Mouse (Mus musculus): ENCODE data around the gene Magoh.
A peak's percentile ranks its signal among the peaks of the same experiment; 100 is the strongest.

Magoh gene

DNA sequence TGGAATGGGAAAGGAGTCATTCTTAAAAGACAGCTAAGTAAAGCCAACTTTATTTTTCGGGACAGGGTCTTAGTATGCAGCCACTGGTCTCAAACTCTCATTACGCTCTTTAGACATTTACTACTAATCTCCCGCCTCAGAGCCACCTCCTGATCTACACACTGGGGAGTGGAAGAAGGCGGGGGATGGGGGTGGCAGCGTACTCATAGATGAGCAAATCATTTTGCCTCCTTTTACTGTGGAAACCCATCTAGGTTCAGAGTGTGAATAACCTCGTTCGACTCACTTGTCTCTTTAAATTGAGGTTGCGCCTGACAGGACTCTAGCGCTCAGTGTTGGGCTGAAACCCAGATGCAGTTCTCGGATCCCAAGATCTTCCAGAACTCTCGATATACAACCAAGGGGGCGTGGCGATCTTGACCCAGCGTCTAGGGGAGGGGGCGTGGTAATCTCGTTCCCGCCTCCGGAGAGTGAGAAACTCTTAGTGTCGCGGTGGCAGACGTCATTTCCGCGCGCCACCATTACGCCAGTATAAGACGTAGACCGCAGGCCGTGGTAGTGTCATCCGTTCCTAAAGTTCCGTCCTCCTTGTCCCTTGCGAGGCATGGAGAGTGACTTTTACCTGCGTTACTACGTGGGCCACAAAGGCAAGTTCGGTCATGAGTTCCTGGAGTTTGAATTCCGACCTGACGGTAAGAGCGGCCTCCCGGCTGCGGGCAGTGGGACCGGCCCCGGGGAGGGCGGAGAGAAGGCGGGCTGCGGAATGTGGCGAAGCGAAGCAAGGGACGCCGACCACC lies at the start of gene Magoh:
TSS of gene Magoh (plus strand) at position 502 of the 797 bp plus-strand sequence.
- DNase-seq, result peak; percentile 100

DNA sequence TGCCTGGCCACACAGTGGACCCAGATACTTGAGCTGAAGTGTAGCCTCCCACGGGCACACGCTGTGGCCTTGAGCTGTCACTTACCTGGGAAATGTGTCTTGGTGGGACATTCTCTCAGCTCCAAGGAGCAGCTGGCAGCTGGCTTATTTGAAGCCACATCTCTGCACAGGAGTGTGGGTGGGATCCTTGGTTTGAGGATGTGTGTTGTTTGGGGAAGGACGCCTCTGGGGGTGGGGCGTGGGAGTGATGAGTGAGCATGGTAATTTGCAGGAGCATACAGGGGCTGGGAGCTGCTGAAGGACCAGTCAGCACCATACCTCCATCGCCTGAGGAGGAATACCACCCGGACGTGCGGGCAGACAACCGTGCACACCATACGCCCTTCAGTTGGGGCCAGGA lies 49.4 kb upstream of the Magoh start:
- DNase-seq, result no peak

DNA sequence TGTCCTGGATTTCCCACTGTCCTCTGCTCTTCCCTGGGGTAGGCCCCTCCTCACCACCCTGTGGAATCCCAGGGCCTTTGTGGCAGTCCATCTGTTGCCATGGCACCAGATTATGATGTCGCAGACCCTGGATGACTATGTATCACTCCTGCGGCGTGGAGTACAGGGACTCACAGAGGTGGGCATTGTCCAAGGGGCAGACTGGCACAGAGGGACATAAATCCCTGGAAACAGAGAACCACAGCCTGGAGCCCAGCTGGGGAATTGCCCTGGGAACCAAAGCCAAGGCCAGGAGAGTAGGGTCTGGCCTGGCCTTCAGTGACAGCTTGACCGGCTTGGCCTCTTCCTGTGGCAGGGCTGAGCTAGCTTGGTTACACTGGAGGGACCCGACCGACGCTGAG lies 48.7 kb upstream of the Magoh start:
- peak; percentile 57 for DNase-seq

DNA sequence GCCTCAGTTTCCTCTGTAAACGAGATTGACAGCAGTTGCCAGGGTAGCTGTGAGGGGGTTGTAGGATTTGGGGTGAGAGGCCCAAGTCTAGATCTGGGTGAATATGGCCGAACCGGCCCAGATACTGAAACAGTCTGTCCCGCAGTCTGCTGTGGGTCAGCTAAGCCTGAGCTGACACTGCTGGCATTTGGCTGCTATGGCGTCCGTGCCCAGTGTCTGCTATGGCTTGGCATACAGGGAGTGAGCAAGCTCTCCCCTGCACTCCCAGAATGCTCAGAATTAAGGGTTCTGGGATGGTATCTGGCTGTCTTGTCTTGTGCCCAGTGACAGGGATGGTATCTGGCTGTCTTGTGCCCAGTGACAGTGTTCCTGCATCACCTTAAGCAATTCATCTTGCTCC lies 47.9 kb upstream of the Magoh start:
- no peak for DNase-seq

DNA sequence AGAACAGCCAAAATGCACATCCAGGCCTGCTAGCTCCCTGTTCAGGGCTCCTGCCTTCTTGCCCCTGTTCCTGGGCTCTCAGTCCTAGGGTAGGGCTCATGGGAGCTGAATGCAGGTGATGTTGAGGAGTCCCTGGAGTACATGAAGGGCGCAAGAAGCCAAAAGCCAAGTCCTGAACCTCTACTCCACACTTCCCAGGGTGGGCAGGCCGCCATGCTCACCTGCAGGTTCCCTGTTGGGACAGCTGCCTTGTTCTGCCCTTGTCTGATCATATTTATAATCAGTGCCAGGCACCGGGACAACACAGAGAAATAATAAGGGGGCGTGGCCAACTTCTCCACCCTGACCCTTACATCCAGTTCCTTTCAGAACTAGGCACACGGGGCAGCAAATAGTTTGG lies 46.0 kb upstream of the Magoh start:
- no peak for DNase-seq

DNA sequence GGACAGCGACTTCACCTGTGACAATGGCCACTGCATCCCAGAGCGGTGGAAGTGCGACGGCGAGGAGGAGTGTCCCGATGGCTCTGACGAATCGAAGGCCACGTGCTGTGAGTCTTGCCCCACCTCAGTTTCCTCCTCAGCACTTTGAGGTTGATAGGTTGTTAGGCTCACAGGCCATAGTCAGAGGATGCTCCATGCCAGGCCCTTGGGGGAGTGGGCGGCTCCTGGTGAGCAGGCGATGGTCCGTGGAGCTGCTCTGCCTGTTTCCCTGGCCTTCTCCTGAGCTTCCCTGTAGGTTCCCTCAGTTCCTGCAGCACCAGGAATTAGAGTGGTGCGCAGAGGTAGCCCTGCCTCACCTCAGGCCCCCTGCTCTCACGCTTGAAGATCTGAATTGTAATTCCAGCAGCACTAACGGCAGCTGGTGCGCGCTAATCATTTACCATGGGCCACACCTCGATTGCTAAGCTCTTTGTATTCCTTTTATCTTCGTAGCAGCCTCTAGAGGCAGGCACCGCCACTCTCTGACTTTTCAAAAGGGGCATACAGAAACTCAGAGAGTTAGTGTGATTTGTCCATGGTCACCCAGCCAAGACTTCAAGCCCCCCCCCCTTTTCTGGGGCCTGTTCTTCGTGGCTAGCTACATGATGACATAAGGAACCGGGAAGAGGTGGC lies 44.8 kb upstream of the Magoh start:
- DNase-seq, result peak; percentile 52

DNA sequence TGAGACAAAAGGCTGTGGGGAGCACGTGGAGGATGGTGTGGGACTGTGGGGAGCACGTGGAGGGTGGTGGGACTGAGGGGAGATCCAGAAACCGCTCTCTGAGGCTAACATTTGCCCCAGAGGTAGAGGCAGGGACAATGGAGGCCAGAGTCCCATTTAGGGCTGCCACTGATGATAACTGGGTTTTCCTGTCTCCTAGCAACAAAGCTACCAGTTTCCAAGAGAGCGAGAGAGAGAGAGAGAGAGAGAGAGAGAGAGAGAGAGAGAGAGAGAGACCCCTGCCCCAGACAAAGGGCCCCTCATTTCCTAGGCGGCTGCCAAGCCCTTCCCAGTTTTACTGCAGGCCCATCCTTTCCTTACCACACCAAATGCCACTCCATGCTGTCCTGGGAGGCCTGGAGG lies 44.0 kb upstream of the Magoh start:
- peak; percentile 46 for DNase-seq

DNA sequence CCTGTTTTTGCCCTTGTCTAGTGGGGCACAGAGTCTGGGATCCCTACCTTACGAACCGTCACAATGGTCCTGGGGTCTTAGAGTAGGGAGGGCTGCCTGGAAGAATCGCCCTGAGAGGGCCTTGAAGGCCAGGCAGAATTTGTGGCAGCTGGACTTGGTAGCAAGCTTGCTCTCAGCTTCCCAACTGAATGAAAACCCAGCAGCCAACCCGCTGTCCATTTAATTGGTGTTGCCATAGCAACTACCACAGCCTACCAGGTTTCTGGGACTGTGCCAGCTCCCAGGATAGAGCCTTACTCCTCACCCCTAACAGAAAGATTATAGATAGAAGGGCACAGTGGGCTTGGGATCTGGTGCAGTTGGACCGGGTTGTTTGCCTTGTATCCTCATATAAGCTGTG lies 42.8 kb upstream of the Magoh start:
- DNase-seq, result peak; percentile 73

DNA sequence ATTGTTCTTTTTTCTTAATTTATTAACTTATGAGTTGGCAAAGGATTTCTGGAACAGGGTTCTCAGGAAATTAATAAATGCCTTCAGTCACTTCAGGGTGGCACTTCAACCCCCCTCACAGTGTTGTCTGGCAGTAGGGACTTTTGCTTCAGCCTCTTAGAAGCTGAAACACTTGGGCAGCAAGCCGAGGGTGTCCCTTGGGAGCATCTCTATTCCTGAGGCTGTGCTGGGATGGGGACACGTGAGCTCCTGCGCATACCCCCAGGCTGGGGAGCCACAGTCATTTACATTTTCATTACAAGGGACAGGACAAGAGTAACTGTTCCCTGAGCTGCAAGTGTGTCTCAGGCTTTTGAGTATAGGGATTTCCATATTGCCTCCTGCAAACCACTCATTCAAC lies 41.6 kb upstream of the Magoh start:
- DNase-seq, result no peak

DNA sequence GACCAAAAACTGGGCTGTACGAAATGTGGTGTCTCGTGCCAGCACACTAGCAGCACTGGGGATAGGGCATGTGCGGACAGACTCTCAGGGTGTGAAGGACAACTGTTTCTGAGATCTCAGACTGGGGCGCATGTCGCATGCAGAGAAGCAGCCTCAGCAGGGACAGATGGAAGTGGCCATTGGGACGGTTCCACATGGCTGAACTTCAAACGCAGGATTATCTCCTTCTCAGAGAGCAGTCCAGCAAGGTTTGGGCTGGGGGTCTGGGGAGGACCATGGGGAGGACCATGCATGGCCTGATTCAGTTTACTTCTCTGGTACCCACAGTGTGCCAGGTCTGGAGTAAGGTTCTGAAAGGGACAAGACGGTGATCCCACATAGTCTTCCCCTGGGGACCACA lies 35.9 kb upstream of the Magoh start:
- no peak for DNase-seq

DNA sequence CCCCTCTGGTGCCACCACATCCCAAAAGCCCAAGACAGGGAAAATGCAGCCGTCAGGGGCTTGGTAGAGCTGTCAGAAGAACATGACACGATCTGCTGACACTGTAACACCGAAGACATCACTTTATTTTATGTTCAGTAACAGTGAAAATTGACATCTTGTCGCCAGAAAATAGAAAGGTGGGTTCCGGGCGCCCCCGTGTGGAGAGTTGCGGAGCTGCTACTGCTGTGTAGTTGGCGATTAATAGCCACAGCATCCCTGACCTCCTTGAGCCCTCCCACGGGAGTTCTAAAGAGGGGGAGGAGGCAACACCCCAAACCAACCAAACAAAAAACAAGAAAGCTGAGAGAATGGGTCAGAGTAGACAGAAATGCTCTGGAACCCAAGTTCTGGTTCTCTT lies 34.6 kb upstream of the Magoh start:
- peak; percentile 74 for DNase-seq

DNA sequence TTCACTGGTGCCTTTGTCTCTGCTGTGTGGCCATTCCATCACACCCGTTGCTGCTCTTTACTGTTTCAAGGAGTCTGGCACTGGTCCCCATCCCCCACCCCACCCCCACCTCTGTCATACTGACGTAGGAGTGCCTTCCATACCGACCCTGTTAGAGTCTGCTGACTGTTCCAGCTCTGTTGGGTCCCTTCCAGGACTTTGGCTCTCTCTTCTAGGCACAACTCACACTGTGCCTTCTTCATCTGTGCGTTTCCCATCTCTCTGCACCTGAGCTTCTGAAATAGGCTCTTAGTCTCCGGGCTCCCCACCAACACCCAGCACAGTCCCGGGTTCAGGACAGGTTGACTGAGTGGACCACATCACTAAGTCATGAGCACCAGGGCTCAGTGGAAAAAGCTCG lies 32.8 kb upstream of the Magoh start:
- DNase-seq, result no peak

DNA sequence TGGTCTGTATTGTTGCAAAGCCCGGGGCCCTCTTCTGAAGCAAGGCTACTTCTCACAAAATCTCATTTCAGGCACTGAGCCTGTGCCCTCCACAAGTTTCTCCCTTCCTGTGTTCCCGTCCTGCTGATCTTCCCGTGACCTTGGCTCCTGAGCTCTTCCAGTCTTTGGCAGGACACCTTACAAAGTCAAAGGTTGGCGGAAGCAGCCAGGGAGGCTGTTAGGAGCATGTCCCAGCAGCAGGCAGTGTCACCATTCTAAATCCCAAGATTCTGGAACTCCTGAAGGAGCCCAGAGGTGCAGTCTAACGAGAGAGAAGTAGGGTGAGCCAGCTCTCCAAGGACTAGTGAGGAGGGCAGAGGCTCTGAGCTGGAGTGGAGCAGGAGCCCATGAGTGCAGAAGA lies 31.0 kb upstream of the Magoh start:
- no peak for DNase-seq

DNA sequence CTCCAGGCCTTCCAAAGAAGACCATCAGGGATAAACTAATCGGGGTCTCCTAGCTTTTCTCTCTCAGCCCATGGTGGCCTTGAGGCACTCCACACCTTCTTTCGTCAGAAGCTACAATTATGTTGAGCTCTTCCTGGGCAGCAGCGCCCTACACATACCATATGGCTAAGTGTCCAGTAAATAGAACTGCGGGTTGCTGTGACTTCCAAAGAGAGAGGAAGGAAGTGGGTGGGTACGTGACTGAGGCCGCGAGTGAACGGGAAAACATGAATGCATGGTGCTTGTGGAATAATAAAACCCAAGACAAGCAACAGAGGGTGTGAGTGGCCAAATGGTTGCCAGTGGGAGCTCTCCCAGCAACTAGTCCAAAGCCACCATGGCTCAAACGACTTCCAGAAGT lies 29.9 kb upstream of the Magoh start:
- no peak for DNase-seq

DNA sequence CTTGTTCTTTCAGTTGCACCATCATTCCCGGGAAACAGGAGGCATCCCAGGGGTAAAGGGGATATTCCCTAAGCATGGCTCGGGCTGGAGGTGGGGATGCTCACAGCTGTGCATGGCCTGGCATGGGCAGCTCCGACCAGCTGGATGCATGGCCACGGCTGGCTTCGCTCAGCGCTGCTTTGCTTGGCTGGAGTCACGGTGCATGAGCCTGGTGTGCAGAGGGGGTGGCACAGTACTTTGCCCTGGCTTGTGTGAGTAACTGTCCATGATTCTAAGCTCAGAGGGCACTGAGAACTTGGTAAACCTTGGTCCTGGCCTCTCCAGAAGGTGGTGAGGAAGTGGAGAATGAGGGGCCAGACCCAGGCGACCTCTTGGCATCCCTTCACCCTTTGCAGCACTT lies 29.5 kb upstream of the Magoh start:
- DNase-seq, result no peak

DNA sequence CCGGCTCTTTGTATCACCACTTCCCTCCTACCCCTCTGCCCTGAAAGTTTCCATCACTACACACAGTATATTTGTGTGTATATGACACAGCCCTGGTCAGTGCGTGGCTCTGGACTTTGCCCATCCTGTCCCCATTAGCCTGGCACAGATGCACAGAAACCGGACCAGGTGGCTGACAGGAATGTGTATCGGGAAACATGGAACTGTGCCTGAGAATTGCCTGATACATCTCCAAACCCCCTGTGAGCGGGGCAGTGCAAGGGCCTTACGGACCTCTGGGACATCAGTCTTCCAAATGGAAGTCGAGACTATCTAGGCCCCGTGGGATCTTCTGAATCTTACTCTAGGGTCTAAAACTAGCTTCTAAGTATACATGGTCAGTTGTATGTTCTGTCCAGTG lies 26.2 kb upstream of the Magoh start:
- no peak for DNase-seq

DNA sequence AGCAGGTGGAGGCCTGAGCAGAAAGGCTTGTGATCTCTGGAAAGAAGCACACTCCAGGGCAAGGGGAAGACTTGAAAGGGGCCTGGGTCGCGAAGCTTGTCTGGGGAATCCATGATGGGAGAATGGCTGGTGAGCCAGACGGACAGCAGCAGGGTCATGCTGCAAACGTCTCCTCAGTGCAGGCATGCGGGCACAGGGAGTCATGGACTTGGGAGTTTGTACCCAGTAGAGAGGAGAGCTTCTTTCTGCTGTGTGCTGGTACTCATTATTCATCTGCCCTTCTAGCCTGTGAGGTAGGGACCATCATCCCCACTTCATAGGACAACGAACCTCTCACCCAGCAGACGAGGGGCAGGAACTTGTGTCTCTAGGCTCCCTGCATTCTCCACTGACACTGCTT lies 25.7 kb upstream of the Magoh start:
- DNase-seq, result no peak

DNA sequence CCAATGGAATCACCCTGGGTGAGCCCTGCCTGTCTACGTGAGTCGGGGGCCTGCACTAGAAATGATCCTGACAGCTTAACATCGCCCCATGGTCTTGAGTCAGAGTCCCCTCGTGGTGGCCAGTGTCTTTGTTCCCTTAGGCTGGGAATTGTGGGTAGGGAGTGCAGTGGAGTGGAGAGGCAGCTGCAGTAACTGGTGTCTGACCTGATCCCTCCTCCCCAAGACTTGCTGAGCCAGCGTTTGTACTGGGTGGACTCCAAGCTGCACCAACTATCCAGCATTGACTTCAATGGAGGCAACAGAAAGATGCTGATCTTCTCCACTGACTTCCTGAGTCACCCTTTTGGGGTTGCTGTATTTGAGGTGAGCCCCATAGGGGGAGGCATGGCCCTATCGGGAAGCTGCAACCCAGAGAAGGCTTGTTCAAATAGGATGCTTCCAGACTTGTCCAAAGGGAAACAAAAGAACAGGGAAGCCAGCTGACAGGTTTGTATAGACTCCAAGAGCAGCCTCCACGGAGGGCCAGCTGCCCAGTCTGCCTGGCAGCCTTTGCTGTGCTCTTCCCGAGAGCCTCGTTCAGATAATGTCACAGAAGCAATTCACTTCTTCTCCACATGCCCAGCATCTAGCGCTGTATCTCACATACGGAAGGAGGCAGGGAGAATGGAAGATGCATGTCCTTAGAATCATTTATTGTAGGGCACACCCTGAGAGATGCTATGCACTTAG lies 22.4 kb upstream of the Magoh start:
- DNase-seq, result no peak

DNA sequence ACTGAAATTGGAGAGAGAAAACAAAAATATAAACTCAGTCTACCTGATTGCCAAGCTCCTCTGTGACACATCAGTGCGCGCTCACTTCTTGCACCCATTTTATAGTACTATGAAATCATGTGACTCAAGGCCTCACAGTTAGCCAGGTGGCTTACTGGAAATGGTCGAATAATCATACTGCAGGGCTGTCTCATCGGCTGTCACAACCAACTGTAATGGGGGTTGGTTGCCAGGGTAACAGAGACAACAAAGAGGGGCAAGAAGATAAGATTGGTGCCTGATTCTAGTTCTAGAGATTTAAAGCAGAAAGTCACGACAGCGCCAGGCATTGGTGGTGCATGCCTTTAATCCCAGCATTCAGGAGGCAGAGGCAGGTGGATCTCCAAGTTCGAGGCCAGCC lies 20.6 kb upstream of the Magoh start:
- DNase-seq, result no peak

DNA sequence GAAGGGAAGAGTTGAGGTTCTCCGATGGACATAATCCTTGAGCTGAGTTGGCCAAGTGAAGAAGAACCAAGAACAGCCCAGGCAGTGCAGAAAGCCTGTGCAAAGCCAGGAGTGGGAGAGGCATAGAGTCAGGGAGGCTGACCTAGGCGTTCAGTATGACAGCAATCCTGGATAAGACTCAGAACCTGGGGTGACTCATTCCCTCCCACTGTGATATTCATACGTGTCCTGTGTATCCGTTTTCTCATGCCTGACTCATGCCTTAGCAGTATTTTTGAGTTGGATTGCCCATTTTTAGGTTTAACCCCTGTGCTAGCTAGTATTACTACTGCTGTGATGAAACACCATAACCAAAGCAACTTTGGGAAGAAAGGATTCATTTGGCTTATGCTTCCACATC lies 14.7 kb upstream of the Magoh start:
- DNase-seq, result no peak

DNA sequence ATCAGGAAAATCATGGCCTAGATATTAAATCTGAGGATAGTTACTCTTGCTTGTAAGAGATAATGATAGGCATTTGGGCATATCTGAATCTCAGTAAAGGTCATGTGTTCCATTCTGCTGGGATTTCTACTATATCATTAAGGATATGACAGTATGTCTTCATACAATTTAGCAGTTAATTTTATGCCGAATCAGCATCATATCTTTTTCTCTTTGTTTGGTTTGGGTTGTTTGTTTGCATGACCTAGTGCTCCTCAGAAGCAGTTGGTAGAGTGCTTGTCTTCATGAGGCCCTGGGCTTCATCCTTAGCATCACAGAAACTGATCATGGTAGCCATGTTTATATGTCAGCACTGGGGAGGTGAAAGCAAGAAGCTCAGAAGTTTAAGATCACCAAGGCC lies 2.1 kb downstream of the Magoh start:
- DNase-seq, result no peak

DNA sequence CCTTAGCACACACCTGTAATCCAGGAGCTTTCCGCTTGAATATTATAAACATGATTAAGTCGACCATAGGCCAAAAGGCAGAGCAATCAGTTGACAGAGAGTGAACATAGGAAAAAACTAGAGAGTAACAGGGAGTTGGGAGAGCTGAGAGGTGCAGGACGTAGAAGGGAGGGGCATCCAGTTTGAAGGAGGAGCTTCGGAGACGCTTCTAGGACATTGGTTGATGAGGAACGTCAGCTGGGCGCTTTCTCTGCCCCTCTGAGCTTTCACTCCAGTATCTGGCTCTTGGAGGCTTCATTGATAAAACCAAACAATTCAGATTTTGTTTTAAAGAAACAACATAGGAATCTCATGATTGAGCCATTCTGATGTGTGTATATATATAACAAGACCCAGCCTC lies 6.8 kb downstream of the Magoh start:
- no peak for DNase-seq

DNA sequence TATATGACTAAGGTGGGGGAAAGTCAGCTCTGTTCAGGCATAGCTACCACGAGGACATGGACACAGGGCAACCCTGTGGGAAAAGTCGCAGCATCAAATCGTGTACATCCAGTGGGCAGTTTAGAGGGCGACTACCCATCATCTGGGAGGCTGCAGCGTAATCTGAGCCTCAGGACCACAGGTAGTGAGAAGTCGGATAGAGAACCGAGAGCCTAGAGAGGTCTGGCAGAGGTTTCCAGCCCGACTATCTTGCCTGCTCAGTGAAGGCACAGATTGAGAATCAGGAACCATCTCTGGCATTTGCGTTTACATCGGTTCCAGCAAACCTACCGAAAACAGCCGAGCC lies 9.8 kb downstream of the Magoh start:
- DNase-seq, result no peak

DNA sequence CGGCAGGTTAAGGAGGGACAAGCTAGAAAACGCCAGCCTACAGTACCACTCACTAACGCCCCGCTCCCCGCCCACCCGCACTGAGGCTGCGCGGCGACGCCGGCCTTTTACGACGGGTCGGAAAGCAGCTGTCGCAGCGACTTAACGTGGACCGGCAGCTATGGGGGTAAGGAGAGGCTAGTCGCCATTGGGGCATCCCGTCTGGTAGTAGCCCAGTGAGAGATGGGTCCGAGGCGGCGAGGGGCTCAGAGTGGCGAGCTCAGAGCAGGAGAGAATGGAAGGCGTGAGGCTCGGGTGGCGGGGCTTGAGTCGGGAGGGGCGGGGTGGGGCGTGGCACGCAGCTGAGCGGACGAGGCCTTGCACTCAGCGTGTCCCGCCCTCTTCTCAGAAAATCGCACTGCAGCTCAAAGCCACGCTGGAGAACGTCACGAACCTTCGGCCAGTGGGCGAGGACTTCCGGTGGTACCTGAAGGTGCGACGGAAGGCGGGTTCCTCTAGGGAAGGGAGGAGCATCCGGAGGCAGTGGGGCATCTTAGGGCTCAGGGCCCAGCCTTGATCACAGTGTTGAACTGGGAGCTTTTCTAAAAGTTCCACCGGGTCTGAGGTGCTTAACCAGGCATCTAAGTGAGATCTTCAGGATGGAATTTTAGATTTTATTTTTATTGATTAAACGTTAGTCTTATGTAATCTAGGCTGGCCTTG lies 10.3 kb downstream of the Magoh start, which contains the start of gene 0610037L13Rik:
TSS of gene 0610037L13Rik (plus strand) at position 83 of the 702 bp plus-strand sequence.
- DNase-seq, result peak; percentile 97
